ENCODE assay signal across 12 mouse cellular contexts in the genomic region with DNA sequence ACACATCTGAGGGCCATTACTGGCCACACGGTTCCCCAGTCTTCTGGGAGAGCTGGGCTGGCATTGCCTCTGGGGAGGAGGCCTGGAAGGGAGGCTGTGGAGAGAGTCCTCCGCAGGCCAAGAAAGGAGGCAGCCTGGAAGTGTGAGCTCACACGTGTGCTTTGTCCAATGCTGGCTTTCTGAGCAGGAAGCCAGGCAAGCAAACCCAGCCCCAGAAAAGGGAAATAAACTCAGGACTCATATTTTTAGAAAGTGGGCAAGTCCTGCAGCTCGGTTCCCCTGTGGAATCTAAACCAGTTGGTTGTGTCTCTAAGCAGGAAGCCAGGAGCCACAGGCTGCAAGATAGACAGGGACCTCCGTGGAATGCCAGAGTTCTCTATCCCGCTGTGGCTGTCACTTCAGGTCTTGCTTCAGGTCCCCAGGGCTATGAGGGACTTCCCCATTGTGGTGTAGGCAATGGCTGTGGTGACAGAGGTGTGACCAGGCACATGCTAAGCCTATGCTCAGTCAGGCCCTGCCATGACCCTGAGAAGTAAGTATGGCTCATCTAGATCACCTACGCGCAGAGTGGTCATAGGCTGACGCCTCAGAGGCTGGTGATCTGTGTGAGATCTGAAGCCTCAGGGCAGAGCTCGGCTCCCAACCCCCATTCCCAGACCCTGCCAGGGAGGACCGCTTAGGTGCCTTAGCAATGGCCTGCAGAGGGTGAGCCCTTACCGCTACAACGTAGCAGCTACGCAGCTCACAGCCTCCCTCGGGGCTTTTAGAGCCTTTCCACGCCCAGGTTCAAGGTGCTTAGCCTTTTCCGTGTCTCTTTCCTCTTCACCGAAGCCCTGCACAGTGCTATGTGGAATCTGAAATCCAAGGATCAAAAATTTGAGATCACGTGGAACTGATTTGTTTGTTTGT. TPM values are rescaled to one million over a fixed set of nuclear protein-coding genes. Genes with fewer than 3 reads are reported as not detected.
DNase-seq lines count a peak whose midpoint lies in the region; ATAC-seq and TF ChIP-seq lines count a peak whose summit lies in the region.
"Had no signal": no experiment of that assay in that cellular context is flagged by ENCODE, and none has a peak within 500 bp of the region (broad histone marks: within the 10 kb centered on the region; RNA-seq: fewer than 3 reads in every experiment).

No protein-coding gene starts in this region.

- no peak overlapping the region for H3K4me2 ChIP-seq in lung, embryonic 14.5 days

- peak; percentile 57; the same call in 1 of the 2 replicates for ATAC-seq in lung, embryonic 14.5 days (ENCODE audit: insufficient read depth)
- peak; percentile 96 to 97 for ATAC-seq in hematopoietic stem cell, adult 5-6 weeks (replicated peaks in 1 of 2; ENCODE audit: insufficient read depth in 1 of 2, low FRiP score in 2 of 2, low TSS enrichment in 1 of 2, low read depth in 1 of 2, poor library complexity in 2 of 2, severe bottlenecking in 2 of 2)
- ATAC-seq: forebrain, postnatal 0 days; hindbrain, embryonic 16.5 days had no signal

- 67% methylated on average over 19 of the region's 19 CpGs for WGBS in lung, embryonic 14.5 days

- no peaks in the 10 kb centered on the region for H3K36me3 ChIP-seq in lung, embryonic 14.5 days (ENCODE audit: insufficient read depth)

- no peak for TF ChIP-seq CTCF in lung, embryonic 14.5 days (IDR thresholded peaks at IDR 0.05; ENCODE audit: low read depth)

- H3K27me3 ChIP-seq in lung, embryonic 14.5 days (ENCODE audit: insufficient read depth, low read length): no peaks in the 10 kb centered on the region

- no peaks in the 10 kb centered on the region for H3K4me1 ChIP-seq in lung, embryonic 14.5 days (ENCODE audit: insufficient read depth)

- H3K9ac ChIP-seq in lung, embryonic 14.5 days: no peak overlapping the region
- H3K9ac ChIP-seq: forebrain, postnatal 0 days had no signal

- no peak overlapping the region for H3K27ac ChIP-seq in lung, embryonic 14.5 days (ENCODE audit: low read depth)

- H3K4me3 ChIP-seq in lung, embryonic 14.5 days (ENCODE audit: low read depth, low read length): no peak overlapping the region

- peak; percentile 49 for DNase-seq in adrenal gland, postnatal 14 days
- DNase-seq in adrenal gland, adult (ENCODE audit: inconsistent age in 2 of 2, low spot score in 1 of 2): no peak
- peak; percentile 21 for DNase-seq in lung, embryonic 14.5 days
- no peak for DNase-seq in lung, postnatal 14 days
- peak; percentile 3 for DNase-seq in naive thymus-derived CD4-positive, alpha-beta T cell, adult 2 months (ENCODE audit: low read depth)
- no peak for DNase-seq in cerebellum, postnatal 36 days
- DNase-seq in kidney, adult 11 months: no peak
- DNase-seq: cerebellum, postnatal 10 days; forebrain, postnatal 0 days; right cerebral cortex, postnatal 25 days had no signal

- no peaks in the 10 kb centered on the region for H3K9me3 ChIP-seq in lung, embryonic 14.5 days (ENCODE audit: low read depth, low read length)

RNA-seq across cellular contexts. Expression of a gene that starts 44.1 kb away (rescaled TPM):
- total RNA-seq in adrenal gland, postnatal 14 days (2021): 11.2 and 11.8 TPM in 2 replicates
- polyA plus RNA-seq in lung, embryonic 14.5 days (2014; fragmentation: Nextera tagmentation; extraction: Ambion mirVana): 4.9 and 5.9 TPM in 2 replicates
- 0.05 TPM in 1 of 2 replicates, not detected in the other for total RNA-seq in hematopoietic stem cell, adult 5-6 weeks (2017)

Comparison
In these comparisons a context has a peak if more than half of its experiments do, and no peak if none do; other contexts are left out.
1. DNase-seq: peak in adrenal gland, postnatal 14 days (single experiment), lung, embryonic 14.5 days (single experiment) and naive thymus-derived CD4-positive, alpha-beta T cell, adult 2 months (single experiment); none in adrenal gland, adult (0 of 2), lung, postnatal 14 days (single experiment), cerebellum, postnatal 36 days (0 of 2) and kidney, adult 11 months (single experiment).
2. RNA of a gene that starts 44.1 kb away (total RNA-seq): 11.2 to 11.8 TPM in adrenal gland, postnatal 14 days; 0.05 TPM in hematopoietic stem cell, adult 5-6 weeks; every median in the first group is over 10 times any median in the second.